Mouse (Mus musculus) lung, adult 2 months (tissue): Measurements from ENCODE around the gene Tmprss11c.

Experiments
- CTCF ChIP-seq: fragments of 200-500 bp; IDR thresholded peaks from 2 replicates; pipeline ENCODE4 v1.5.1; 2011; ENCODE audit warnings: mild to moderate bottlenecking, low read length, control low read depth; ENCODE audit not compliant: insufficient read depth
- POLR2A ChIP-seq: fragments of 200-500 bp; IDR thresholded peaks from 2 replicates; pipeline ENCODE4 v1.6.1; 2011; ENCODE audit warnings: low read depth, mild to moderate bottlenecking, control low read depth, low read length, borderline replicate concordance; ENCODE audit errors: extremely low read depth

- no peak for TF ChIP-seq POLR2A
- TF ChIP-seq CTCF = no peak
Observed at GRCm38 (mm10) chr5:86187441-86187840, 101.7 kb downstream of the Tmprss11c start.
